Mouse (Mus musculus): Measurements from ENCODE around the gene Gm10670. TPM values are rescaled to one million over a fixed set of nuclear protein-coding genes. Genes with fewer than 3 reads are reported as not detected.

Gene Gm10670
- total RNA-seq (2023): not detected in 4 replicates

DNA sequence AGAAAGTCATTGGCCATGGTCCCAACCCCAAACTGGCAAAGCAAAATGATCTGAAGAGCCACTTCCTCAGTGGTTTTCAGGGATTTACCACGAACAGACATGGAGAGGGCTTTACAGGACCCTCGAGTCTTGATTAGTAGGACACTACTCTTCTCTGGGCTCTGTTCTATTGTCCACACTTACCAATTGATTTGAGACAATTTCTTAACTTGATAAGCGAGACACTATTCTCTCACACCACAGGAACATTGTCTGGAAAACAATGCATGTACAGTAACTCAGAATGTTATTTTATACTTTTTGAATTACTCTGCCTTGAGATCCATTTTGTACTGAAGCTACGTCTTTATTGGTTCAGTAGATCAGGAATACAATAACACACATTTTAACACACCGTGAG lies at the start of gene Gm10670:
Gm10670 (minus strand) TSS at position 101 of the 400 bp plus-strand sequence.

GRCm38 (mm10) chr7:20510434-20510833 lies 35.7 kb upstream of the Gm10670 start, which contains the start of gene Vmn1r103:
Gene Vmn1r103 (minus strand): TSS chr7:20510534.

DNA sequence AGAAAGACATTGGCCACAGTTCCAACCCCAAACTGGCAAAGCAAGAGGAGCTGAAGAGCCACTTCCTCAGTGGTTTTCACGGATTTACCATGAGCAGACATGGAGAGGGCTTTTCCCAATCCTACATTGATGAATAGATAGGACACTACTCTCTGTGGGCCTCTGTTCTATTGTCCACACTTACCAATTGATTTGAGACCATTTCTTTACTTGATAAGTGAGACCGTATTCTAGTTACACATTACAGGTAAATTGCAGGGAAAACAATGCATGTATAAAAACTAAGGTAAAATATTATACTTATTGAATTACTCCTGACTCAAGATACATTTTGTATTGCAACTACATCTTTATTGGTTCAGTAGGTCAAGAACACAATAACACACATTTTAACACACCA lies 32.2 kb downstream of the Gm10670 start, which contains the start of gene Vmn1r101:
Vmn1r101 (minus strand) TSS at position 101 of the 400 bp plus-strand sequence.

Other genes starting within 250 kb of the Gm10670 start
- gene Gm4498, start 241.1 kb downstream of the Gm10670 start, total RNA-seq (2023): not detected in 4 replicates
- not detected in 4 replicates for gene Gm5890, start 212.1 kb downstream of the Gm10670 start, total RNA-seq (2023)
- not detected in 4 replicates for gene Gm4133, start 140.9 kb downstream of the Gm10670 start, total RNA-seq (2023)
- not detected in 4 replicates for gene Gm5728, start 99.5 kb downstream of the Gm10670 start, total RNA-seq (2023)
- not detected in 4 replicates for gene Vmn1r100, start 57.0 kb downstream of the Gm10670 start, total RNA-seq (2023)
- gene Vmn1r101, start 32.3 kb downstream of the Gm10670 start, total RNA-seq (2023): not detected in 4 replicates
- gene Vmn1r103, start 35.6 kb upstream of the Gm10670 start, total RNA-seq (2023): not detected in 4 replicates
- gene Vmn1r104, start 58.9 kb upstream of the Gm10670 start, total RNA-seq (2023): not detected in 4 replicates
- gene Gm5726, start 70.8 kb upstream of the Gm10670 start, total RNA-seq (2023): not detected in 4 replicates
- not detected in 4 replicates for gene Gm4141, start 101.3 kb upstream of the Gm10670 start, total RNA-seq (2023)
- not detected in 4 replicates for gene Gm4513, start 124.1 kb upstream of the Gm10670 start, total RNA-seq (2023)
- not detected in 4 replicates for gene Vmn1r107, start 194.0 kb upstream of the Gm10670 start, total RNA-seq (2023)
- gene Vmn1r111, start 228.3 kb upstream of the Gm10670 start, total RNA-seq (2023): not detected in 4 replicates

Measured in B cell, adult 62 days (primary cell).